In genomic region chr10:123789374-123789773, GRCm38 (mm10) we compare ENCODE assay signal across 20 mouse cellular contexts.
DNase-seq lines count a peak whose midpoint lies in the region; ATAC-seq lines count a peak whose summit lies in the region.
"Had no signal": no experiment of that assay in that cellular context is flagged by ENCODE, and none has a peak within 500 bp of the region (broad histone marks: within the 10 kb centered on the region; RNA-seq: fewer than 3 reads in every experiment).

No protein-coding gene starts in this region.

- H3K4me1 ChIP-seq in kidney, embryonic 16.5 days (ENCODE audit: insufficient read depth, low read length), result no peaks in the 10 kb centered on the region
- H3K4me1 ChIP-seq: embryonic facial prominence, embryonic 10.5 days; embryonic facial prominence, embryonic 12.5 days; forebrain, embryonic 13.5 days; forebrain, embryonic 15.5 days had no signal

- no peak overlapping the region for H3K4me2 ChIP-seq in kidney, embryonic 16.5 days (replicated peaks; ENCODE audit: low read depth, low read length)
- H3K4me2 ChIP-seq: embryonic facial prominence, embryonic 12.5 days; forebrain, embryonic 13.5 days; forebrain, embryonic 15.5 days had no signal

- intact Hi-C loops in left cerebral cortex, postnatal 25 days (cut with DNase I), result no loop called here
- intact Hi-C loops in left cerebral cortex, postnatal 36 days (cut with DNase I), result no loop called here

- H3K9me3 ChIP-seq in kidney, embryonic 16.5 days (ENCODE audit: low read length), result no peaks in the 10 kb centered on the region
- H3K9me3 ChIP-seq: embryonic facial prominence, embryonic 10.5 days; embryonic facial prominence, embryonic 12.5 days; forebrain, embryonic 13.5 days; forebrain, embryonic 15.5 days had no signal

- no peak overlapping the region for H3K4me3 ChIP-seq in kidney, embryonic 16.5 days (ENCODE audit: low read length)
- H3K4me3 ChIP-seq: embryonic facial prominence, embryonic 10.5 days; embryonic facial prominence, embryonic 12.5 days; forebrain, embryonic 13.5 days; forebrain, embryonic 15.5 days had no signal

- peak; percentile 92 for ATAC-seq in frontal cortex, adult (ENCODE audit: low TSS enrichment)
- no peak for ATAC-seq in kidney, embryonic 16.5 days (ENCODE audit: low FRiP score, low TSS enrichment)
- ATAC-seq: forebrain, embryonic 13.5 days; forebrain, embryonic 15.5 days; forebrain, postnatal 0 days had no signal

- WGBS in kidney, embryonic 16.5 days, result 95% methylated on average over 2 of the region's 2 CpGs

- H3K27me3 ChIP-seq in kidney, embryonic 16.5 days (ENCODE audit: insufficient read depth, low read length), result no peaks in the 10 kb centered on the region
- H3K27me3 ChIP-seq: embryonic facial prominence, embryonic 12.5 days; forebrain, embryonic 13.5 days; forebrain, embryonic 15.5 days had no signal

- no peak for DNase-seq in frontal cortex, postnatal 14 days (ENCODE audit: low spot score in 2 of 2)
- DNase-seq in left cerebral cortex, postnatal 25 days (ENCODE audit: low spot score in 2 of 2), result peak; percentile 8 to 67
- no peak for DNase-seq in left cerebral cortex, postnatal 36 days (ENCODE audit: low spot score in 2 of 2)
- peak; percentile 49 for DNase-seq in brain, adult 2 months (ENCODE audit: low read depth, low spot score)
- DNase-seq: adrenal gland, adult 2 months; adrenal gland, postnatal 10 days; adrenal gland, postnatal 25 days; B cell, adult 2 months; cerebellum, adult 11-12 months; cerebellum, adult 2 months; cerebellum, adult 9-10 months; cerebellum, postnatal 10 days; cerebellum, postnatal 25 days; forebrain, postnatal 0 days had no signal

- no peak overlapping the region for H3K27ac ChIP-seq in kidney, embryonic 16.5 days (ENCODE audit: low read length)
- H3K27ac ChIP-seq: embryonic facial prominence, embryonic 10.5 days; embryonic facial prominence, embryonic 12.5 days; forebrain, embryonic 13.5 days; forebrain, embryonic 15.5 days had no signal

- no peaks in the 10 kb centered on the region for H3K36me3 ChIP-seq in kidney, embryonic 16.5 days (ENCODE audit: insufficient read depth, low read length)
- H3K36me3 ChIP-seq: embryonic facial prominence, embryonic 10.5 days; embryonic facial prominence, embryonic 12.5 days; forebrain, embryonic 15.5 days had no signal

- no peak overlapping the region for H3K9ac ChIP-seq in kidney, embryonic 16.5 days (replicated peaks; ENCODE audit: low read length)
- H3K9ac ChIP-seq: embryonic facial prominence, embryonic 12.5 days; forebrain, embryonic 13.5 days; forebrain, embryonic 15.5 days; forebrain, postnatal 0 days had no signal

Comparison
In these comparisons a context has a peak if more than half of its experiments do, and no peak if none do; other contexts are left out.
1. DNase-seq: peak in left cerebral cortex, postnatal 25 days (2 of 2) and brain, adult 2 months (single experiment); none in frontal cortex, postnatal 14 days (0 of 2) and left cerebral cortex, postnatal 36 days (0 of 2).